Mouse (Mus musculus) effector memory CD4-positive, alpha-beta T cell, adult 5 months (primary cell): ENCODE measurements around the gene Ccl12. TPM values are rescaled to one million over a fixed set of nuclear protein-coding genes. Genes with fewer than 3 reads are reported as not detected.

Experiments used
- polyA plus RNA-seq: library from polyadenylated mRNA; unstranded; fragments of 100-300 nt; shearing (Covaris generic); gene quantifications from one replicate; pipeline ENCODE4 v1.2.1, GENCODE M21; 2017

The Ccl12 gene
- polyA plus RNA-seq: not detected

GRCm38 (mm10) chr11:82101529-82101928 lies at the start of gene Ccl12:
Gene Ccl12, plus strand, starts transcription at chr11:82101845.

GRCm38 (mm10) chr11:82057646-82058045 lies 44.0 kb upstream of the Ccl12 start, which contains the start of gene Ccl11:
Gene Ccl11, plus strand, starts transcription at chr11:82057823.

GRCm38 (mm10) chr11:82114885-82115284 lies 13.2 kb downstream of the Ccl12 start, which contains the start of gene Ccl8:
Gene Ccl8, plus strand, starts transcription at chr11:82115185.

Other genes starting within 250 kb of the Ccl12 start
- gene 5530401A14Rik, start 241.2 kb upstream of the Ccl12 start, polyA plus RNA-seq: not detected
- gene Asic2, start 133.4 kb upstream of the Ccl12 start, polyA plus RNA-seq: not detected
- gene Ccl2, start 66.3 kb upstream of the Ccl12 start, polyA plus RNA-seq: not detected
- not detected for gene Gm17268, start 63.3 kb upstream of the Ccl12 start, polyA plus RNA-seq
- not detected for gene Ccl7, start 56.1 kb upstream of the Ccl12 start, polyA plus RNA-seq
- gene Ccl11, start 44.0 kb upstream of the Ccl12 start, polyA plus RNA-seq: not detected
- gene Ccl8, start 13.3 kb downstream of the Ccl12 start, polyA plus RNA-seq: not detected
- gene Ccl1, start 203.8 kb downstream of the Ccl12 start, polyA plus RNA-seq: 8.4 TPM